Mouse (Mus musculus) urinary bladder, postnatal 4 days (tissue): ENCODE results near the gene Ttc9b.
"Not testable (repeated sequence)": the region's sequence is repeated elsewhere in the genome, so short reads cannot be mapped to it uniquely, and the experiment has no call there.

Source experiments
- DNase-seq, 2 experiments: peaks; one replicate each; pipeline ENCODE4 v3.0.0; 2021 to 2022; ENCODE audit warnings: low spot score in 2 of 2

Ttc9b gene

DNA sequence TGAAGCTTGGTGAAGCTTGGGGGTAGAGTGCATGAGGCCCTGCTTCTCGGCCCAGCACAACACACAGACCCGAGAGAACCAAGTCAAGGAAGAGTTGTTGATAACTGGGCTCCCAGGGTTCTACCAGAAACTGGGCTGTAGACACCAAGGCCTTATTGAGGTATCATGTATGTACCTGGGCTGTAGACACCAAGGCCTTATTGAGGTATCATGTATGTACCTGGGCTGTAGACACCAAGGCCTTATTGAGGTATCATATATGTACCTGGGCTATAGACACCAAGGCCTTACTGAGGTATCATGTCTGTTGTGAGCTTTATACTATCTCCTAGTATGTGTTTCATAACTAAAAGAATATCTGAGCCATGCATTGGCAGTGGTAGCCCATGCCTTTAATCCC is 18.6 kb upstream of the Ttc9b start:
- not testable (repeated sequence) for DNase-seq

GRCm38 (mm10) chr7:27644471-27644870 is 9.2 kb upstream of the Ttc9b start:
- DNase-seq, result no peak

DNA sequence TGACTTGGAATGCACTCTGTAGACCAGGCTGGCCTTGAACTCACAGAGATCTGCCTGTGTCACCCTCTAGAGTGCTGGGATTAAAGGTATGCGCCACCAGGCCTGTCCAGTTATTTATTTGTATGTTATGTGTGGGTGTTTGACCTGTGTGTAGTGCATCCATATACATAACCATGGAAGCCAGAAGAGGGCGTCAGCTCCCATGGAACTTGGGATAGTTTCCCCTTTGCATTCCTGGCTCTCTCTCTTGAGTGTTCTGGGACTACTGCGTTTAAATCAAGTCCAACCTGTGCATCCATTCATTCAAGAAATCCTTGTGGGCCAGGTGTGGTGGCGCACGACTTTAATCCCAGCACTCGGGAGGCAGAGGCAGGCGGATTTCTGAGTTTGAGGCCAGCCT is 7.2 kb upstream of the Ttc9b start:
- no peak for DNase-seq

GRCm38 (mm10) chr7:27647281-27648002 is 6.3 kb upstream of the Ttc9b start:
- no peak for DNase-seq

- no peak for DNase-seq
Observed at GRCm38 (mm10) chr7:27649723-27650122, 4.0 kb upstream of the Ttc9b start.

GRCm38 (mm10) chr7:27650949-27651348 is 2.8 kb upstream of the Ttc9b start:
- DNase-seq, result peak; percentile 60 to 77

- DNase-seq, result no peak
Observed at GRCm38 (mm10) chr7:27654607-27655276, 1.0 kb downstream of the Ttc9b start.

GRCm38 (mm10) chr7:27655545-27655944 is 1.8 kb downstream of the Ttc9b start:
- DNase-seq, result no peak

- no peak for DNase-seq
Observed at GRCm38 (mm10) chr7:27656600-27656999, 2.9 kb downstream of the Ttc9b start.

DNA sequence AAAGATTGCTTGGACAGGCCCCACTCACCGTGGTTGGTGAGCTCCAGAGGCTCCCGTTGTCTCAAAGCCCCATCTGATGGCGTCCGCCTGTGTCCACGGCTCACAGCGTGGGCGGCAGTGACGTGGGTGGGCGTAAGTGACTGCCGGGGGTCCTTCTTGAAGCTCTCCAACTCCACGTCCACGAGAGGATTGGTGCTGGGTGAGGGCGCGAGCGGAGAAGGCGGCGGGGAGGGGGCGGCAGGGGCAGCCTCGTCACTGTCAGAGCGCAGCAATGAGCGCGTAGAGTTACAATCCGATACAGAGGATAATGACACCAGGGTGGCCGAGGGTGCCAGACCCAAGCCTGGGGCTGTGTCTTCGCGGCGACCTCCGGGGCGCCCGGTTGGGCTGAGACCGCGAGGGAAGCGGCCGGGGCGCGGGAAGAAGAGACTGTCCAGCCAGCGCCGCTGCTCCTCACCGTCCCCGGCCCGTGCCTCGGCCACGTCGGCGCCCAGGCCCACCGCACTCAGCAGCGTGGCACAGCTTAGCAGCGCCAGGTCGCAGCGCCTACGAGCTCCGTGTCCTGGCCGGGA is 4.2 kb downstream of the Ttc9b start:
- no peak for DNase-seq

DNA sequence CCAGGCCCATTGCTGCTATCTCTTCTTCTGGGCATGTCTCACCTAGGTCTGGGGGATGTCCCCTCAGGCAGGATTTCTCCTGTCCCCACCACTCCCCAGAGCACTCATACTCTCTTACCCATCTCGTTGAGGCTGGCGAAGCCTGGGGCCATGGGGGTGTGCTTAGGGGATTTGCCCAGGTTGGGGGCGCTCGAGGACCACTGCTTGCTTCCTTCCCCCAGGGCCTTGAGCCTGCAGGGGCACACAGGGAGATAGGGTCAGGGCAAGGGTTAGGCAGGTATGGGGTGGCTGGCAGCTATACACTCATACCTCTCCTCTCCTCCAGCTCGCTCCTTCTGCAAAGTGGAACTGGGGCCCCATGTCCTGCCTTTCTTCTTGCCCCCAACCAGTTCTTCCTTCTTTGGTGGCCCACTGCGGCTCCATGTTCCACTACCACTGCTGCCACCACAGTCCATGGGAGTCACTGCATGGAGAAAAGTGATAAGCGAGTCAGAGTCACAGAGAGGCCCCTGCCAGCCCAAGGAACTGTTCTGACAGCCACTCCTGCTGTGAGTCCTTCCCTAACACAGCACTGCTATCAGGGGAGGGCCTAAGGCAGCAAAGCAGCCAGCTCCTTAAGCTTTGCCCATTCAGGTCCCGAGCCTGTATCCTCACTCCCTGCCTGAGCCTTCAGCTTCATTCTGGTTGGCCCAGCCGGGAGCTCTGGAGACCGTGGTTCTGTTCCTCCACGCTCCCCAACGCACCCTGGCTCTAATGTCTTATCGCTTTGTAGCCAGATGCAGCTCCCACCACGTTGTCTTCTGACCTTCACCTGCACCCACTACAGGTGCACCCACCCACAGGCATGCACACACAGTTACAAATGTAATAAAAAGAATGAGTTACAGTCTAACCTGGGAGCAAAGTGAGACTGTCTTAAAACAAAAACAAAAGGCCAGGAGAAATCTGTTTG is 5.3 kb downstream of the Ttc9b start:
- no peak for DNase-seq

GRCm38 (mm10) chr7:27662038-27662437 is 8.3 kb downstream of the Ttc9b start:
- no peak for DNase-seq

DNA sequence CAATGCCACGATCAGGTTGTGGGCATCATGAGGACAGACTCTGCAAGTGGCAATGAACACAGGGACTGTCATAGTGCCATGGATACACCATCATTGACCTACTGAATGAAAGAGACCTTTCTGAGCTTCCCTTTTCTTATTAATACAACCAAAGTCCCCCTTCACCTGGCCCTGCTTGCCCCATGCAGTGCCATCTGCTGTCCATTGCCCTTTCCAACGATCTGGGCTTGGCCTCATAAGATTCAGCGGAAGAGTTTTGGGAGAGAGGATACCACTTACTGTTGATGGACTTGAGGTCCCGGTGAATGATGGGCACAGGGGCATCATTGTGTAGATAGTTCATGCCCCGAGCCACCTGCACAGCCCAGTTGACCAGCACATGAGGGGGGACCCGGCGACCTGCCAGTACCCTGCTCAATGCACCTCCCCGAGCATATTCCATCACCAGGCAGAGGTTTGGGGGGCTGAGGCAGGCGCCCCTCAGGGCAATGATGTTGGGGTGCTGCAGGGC is 19.4 kb downstream of the Ttc9b start:
- no peak for DNase-seq

- DNase-seq, result no peak
Observed at GRCm38 (mm10) chr7:27673575-27674131, 19.9 kb downstream of the Ttc9b start.

- no peak for DNase-seq
Observed at GRCm38 (mm10) chr7:27674195-27674521, 20.4 kb downstream of the Ttc9b start.

DNA sequence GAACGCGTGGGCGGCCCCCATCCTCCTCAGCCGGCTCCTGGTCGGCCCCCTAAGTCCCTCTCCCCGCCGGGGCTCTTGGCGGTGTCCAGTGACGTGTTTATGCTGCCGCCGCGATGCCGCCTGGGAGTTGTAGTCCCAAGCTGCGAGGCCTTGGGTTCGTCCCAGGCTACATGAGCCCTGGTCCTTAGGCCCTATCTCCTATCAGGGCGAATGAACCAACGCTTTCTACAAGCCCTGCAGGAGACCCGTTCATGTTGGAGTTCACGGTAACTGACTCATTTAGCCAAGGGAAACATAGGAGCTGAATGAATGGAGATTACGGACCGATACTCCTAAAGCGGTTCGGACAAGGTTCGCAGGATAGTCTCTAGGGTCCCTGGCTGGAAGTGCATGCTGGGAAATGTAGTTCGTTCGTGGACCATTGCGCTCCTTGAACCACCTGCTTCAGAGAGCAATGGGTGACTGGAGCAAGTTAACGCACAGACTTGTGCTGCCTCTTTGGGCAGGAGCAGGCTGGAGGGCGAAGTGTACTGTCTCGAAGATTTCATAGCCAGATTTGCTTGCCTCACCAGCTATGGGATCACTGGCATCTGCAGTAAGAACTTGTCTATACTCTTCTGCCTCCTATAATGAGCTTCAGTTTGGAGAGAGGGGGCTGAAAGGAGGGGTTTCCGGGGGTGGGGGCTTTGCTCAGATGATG is 21.0 kb downstream of the Ttc9b start, which contains the start of gene Map3k10:
Gene Map3k10 (minus strand): TSS at position 77 of the 700 bp plus-strand sequence.
- peak; percentile 87 to 92 for DNase-seq

DNA sequence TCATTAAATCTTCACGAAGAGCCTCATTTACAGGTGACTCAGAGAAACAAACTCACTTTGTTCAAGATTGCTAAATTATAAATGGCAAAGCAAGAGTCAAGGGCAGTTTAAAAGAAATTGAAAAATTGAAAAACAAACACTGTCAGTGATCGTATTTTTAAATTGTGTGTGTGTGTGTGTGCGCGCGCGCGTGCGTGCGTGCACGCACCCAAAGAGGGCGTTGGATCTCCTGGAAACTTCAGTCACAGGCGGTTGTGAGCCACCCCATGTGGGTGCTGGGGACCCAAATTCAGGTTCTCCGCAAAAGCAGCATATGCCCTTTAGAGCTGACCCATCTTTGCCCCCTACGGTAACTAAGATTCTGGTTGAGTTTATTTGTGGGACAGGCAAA is 21.5 kb downstream of the Ttc9b start:
- DNase-seq, result no peak

GRCm38 (mm10) chr7:27683218-27683617 is 29.5 kb downstream of the Ttc9b start:
- no peak for DNase-seq

DNA sequence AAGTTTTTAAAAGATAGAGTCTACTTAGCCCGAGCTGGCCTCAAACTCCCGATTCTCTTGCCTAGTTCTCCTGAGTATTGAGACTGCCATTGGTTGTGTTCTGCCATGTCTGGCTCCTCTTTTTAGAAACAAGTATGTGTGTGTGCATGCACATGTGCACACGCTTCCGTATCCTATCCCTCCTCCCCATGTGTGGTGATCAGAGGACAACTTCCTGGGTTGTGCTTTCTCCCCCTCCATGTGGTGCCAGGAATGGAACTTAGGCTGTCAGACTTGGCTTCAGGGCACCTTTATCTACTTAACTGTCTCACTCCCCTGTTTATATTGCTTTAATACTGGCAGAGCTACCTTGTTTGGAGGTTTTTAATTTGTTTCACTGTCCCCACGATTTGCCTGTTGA is 31.5 kb downstream of the Ttc9b start:
- DNase-seq, result no peak

- no peak for DNase-seq
Observed at GRCm38 (mm10) chr7:27685681-27686080, 32.0 kb downstream of the Ttc9b start.

DNA sequence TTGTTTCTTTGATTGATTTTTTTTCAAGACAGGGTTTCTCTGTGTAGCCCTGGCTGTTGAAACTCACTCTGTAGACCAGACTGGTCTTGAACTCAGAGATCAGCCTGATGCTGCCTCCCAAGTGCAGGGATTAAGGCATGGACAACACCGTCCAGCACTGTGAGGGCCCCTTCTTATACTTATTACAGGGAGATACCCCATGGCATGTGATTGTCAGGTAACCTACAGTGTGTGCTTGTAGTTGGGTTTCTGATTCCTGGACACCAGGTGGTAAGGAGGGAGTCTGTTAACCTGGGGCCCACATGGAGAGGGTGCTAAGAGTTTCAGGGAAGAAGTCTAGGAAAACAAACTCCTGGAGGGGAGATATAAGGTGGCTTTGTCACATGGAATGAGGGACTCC is 33.3 kb downstream of the Ttc9b start:
- DNase-seq, result no peak
